Mouse (Mus musculus) heart, postnatal 4 days (tissue): ENCODE measurements around the gene Ncoa3. TPM values are rescaled to one million over a fixed set of nuclear protein-coding genes. Genes with fewer than 3 reads are reported as not detected.

Experiments used
- DNase-seq: peaks from one replicate; pipeline ENCODE4 v3.0.0; 2021
- total RNA-seq, 2 experiments: library from RNA; stranded (reverse); gene quantifications; 2 replicates each; pipeline ENCODE4 v1.2.3; 2021

Gene Ncoa3
- total RNA-seq, 2 experiments from 2014 or later, result 21.2 to 23.2 TPM

DNA sequence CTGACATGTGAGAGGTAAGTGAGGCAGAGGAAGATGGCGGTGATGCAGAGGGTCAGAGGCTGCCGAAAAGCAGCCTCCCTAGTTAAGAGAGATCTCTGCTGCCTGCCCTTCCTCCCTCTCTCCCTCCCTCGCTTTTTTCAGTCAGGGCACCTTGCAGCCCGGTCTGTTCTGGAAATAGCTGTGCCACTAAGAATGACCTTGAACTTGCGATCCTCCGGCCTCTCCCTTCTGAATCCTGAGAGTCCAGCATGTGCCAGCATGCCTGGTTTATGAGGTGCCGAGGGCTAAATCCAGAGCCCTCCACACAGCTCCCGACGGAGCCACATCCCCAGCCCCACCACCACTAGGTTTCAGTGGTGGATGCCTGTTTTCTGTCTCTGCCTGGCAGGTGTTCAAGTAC lies 113.5 kb downstream of the Ncoa3 start:
- no peak for DNase-seq

DNA sequence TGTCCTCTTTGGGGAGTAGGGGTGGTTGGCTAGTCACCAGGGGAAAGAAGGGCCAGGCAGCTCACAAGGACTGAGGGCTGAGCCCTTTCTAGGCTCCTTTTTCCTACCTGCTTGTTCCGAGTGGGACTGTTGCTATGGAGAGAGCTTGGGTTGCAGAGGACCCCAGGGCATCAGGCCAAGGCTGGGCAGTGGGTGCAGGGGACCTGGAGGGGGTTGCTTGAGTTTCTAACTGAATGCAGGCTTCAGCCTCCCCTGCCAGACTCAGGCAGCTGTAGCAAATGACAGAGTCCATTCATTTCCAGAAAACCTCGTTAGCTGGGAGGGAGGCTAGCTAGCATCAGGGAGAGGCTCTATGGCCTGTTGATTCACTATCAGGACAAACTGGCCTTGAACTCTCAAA lies 114.2 kb downstream of the Ncoa3 start:
- DNase-seq, result no peak

DNA sequence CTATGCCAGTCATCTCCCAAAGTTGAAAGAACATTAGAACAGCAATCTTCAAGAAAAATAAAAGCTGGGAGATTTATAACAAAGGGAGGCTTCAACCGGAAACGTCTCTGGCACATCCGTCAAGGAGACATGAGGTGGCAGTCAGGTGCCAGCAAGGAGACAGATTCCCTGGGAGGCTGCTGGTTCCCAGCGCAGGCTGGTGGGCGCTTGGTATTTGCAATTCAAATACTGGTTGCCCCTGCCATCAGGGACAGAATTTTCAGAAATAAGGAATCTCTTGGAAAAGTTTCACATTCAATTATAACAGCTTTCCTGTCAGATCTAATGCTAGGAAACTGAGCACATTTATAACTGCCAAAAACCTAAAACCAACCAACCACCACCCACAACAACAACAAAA lies 115.5 kb downstream of the Ncoa3 start:
- DNase-seq, result no peak

DNA sequence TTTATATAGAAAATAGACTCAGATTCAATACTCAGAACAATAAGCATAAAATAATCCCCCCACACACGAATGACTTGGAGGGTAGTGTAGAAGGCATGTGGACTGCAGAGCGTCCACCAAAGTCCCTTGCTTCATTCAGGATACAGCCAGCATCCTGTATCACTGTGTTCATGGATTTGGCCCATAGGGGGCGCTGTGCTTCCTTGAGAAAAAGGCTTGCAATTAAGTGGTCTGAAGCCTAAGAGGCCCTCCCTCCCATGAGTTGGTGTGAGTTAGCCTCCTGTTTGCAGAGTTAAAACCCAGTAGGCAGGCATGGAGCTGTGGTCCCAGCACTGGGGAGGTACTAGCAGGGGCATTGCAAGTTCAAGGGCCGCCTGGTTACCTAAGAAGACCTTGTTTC lies 115.9 kb downstream of the Ncoa3 start:
- DNase-seq, result peak; percentile 94

DNA sequence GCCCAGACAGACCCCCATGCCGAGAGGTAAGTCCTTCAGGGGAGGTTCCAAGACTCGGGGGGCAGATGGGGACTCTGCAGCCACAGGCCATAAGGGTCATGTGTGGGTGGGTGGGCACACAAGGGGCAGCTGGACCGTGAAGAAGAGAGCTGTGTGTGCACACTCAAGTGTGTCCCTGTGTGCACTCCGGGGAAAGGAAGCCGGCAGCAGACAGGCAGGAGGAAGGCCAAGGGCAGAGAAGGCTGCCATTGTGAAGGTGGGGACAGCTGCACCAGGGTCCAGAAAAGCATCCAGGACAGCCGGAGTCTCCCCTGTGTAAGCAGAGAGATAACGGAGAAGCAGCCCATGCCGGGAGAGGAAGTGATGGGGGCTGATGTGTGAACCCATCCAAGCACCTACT lies 118.3 kb downstream of the Ncoa3 start:
- DNase-seq, result no peak

DNA sequence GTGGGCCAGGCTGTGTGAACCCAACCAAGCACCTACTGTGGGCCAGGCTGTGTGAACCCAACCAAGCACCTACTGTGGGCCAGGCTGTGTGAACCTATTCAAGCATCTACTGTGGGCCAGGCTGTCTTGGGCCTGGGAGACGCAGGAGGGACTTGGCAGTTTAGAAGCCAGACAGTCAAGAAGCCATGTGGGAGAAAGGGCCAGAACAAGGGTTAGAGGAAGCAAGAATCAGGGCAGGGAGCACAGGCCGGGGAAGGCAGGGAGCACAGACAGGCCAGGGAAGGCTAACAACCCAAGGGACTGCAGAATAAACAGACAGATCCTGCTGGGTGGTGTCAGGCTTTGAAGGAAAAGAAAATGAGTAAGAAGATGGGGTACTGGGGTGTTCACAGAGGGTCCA lies 118.8 kb downstream of the Ncoa3 start:
- no peak for DNase-seq

DNA sequence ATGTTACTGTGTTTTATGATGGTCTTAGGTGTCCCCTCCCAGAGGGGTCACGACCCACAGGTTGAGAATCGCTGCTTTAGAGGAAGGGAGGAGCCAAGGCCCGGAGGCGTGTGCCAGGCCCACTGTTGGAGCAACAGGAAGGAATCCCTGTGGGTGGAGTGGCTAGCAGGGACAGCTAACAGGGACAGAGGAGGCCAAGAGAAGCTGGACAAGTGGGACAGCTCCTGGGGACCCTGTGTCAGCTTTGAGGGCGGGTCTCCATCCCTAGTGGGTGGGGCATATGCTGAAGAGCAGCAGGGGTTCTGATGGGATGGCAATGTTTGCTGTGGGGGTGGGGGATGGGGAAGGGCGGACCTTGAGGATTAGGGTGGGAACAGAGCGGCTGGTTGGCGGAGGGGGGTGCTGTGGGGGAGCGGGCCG lies 119.4 kb downstream of the Ncoa3 start:
- no peak for DNase-seq

DNA sequence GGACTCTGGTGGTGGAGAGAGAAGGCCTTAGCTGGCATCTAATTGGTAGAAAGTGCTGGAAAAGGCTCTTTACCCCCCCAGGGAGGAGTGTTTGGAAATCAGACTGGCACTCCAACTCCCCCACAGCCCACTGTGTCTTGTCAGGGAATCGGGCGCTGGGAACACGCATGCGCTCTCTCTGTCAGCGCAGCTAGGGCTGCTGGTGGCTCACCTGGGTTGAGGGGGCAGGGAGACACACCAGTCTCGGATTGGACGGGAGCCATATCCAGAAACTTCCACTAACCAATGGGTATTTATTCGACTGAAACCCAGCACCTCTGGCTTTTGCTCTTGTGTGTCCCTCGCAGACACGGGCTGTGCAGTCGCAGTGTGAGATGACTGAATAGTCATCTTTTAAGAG lies 120.5 kb downstream of the Ncoa3 start:
- DNase-seq, result no peak

DNA sequence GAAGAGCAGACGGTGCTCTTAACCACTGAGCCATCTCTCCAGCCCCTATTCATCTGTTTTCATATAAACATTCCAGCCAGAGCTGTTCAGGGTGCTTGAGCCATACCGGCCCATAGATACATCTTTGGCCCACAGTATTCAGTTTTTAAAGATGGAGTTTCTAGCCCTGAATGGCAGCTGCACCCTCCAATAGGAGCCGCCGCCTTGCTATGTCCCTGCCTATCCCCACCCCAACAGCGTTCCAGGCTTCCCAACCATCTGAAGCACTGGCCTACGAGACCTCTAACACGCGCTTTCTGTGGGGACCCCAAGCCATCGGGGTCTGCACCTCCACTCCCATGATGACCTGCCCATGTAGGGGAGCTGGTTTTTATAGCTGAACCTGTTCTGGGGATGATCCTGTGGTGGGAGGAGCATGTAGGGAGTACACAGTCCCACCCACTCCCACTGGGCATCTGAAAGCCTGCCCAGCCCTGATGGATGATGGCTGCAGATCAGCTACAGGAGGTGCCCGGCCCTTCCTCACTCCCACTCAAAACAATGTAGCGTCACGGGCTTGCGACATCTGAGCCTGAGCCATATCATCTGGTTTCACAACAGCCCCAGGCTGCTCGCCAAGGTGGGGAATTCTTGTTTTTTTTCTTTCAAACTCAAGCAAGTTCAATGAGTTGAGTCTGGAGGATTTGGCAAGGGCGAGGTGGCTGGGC lies 123.3 kb downstream of the Ncoa3 start:
- DNase-seq, result peak; percentile 75

DNA sequence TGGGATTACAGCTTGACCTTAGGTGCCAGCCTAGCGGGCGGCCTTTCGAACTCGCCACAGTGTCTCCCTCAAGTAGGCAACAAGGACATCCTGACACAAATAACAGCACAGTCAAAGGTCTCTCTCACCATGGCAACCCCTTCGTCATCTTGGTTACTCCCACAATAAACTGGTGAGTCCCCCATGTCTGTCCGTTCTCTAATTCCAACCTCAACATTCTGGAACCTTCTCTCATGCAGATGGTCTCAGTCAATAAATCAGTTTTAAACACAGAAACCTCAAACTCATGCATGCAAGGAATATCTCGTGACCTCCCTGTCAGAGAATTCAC lies 123.8 kb downstream of the Ncoa3 start:
- no peak for DNase-seq

DNA sequence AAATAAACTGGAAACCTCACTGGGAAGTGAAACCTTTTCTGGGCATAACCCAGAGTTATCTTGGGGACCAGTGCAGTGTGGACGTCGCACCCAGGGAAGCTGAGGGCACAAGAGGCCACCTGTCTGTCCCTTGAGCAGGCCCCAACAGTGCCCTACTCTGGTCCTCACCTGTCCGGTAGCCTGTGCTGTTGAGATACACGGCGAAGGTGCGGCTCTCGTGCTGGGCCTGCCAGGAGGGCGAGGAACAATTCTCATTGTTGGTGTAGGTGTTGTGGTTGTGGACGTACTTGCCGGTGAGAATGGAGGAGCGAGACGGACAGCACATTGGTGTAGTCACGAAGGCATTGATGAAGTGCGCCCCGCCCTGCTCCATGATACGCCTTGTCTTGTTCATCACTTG lies 124.3 kb downstream of the Ncoa3 start:
- no peak for DNase-seq

DNA sequence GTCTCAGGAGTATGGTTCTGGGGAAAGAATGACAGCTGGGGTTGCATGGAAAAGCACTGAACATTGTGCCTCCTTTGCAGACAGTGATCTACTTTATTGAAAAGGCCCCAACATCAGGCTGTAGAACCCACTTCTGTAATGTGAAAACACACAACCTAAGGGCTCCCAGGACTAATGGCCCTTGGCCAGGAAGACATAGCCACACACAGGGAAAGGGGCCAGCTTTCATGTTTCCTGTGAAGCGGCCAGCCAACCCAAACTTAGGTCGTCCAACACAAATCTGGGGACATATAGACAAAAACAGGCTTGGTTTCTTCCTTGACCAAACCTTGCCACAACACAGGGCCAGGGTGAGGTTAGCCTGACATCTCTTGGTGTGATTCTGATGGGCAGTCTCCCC lies 127.6 kb downstream of the Ncoa3 start:
- peak; percentile 54 for DNase-seq

DNA sequence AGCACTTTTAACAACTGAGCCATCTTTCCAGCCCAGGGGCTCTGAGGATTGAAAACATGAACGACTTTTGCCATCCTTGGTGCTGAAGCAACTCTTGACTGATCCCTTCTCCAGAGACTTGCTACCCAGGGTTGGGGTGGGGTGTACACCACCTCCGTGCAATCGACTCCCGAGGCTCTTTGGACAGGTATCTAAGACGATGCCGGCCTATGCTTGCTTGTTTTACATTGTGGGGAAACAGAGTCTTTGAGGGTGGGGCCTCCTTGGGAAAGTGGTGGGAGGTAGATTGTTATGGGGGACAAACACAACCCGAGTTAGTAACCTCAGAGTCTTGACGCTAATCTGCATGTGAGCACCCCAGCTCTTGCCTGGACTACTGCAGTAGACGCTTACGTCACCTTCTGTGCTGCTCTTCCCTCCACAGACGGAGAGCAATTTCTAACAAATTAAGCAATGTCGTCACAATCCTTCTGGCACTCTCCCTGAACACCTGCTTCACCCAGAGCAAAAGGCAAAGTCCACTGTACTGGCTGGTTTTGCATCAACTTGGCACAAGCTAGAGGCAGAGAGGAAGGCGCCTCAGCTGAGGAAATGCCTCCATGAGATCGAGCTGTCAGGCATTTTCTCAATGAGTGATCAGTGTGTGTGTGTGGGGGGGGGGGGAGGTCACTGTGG lies 129.4 kb downstream of the Ncoa3 start:
- DNase-seq, result no peak

DNA sequence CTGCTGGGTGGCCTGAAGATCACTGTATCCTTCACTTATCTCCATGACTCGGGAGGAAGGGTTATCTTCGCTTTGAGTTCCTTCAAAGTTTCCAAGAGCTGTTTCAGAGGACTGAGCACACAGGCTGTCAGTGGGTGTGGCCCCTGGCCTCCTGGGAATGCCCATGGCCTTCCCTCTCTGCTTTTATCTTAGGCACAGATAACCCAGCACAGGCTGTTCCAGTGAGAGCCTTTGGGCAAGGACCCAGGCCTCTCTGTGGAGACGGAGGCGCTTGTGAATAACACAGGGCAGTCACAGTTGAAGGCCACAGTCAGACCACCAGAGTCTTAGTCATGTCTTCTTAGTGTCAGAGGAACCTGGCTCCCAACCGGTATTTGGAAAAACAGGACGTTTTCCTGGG lies 130.3 kb downstream of the Ncoa3 start:
- DNase-seq, result peak; percentile 73

Other genes starting within 250 kb of the Ncoa3 start
- 10 to 100 TPM; 49.5 to 50.4 TPM for gene Zmynd8, start 93.6 kb upstream of the Ncoa3 start, total RNA-seq
- 100 to 1,000 TPM; 124 to 129 TPM for gene Sulf2, start 163.0 kb downstream of the Ncoa3 start, total RNA-seq